Mouse (Mus musculus) MEL (cell line): ENCODE data around the gene Mfap1a.

Experiments
- BHLHE40 ChIP-seq: IDR thresholded peaks from 2 replicates; pipeline ENCODE4 v1.6.1; 2012; ENCODE audit warnings: low read depth, mild to moderate bottlenecking, inconsistent platforms, low read length, improper control_type of control experiment, borderline replicate concordance
- CTCF ChIP-seq, 3 experiments: IDR thresholded peaks in 2 of 3; conservative IDR thresholded peaks in 1 of 3; 2 replicates each; pipeline ENCODE4 v1.5.1; 2011 to 2012; ENCODE audit warnings: low read length in 3 of 3, low read depth in 2 of 3, mild to moderate bottlenecking in 2 of 3, improper control_type of control experiment in 1 of 3, inconsistent platforms in 1 of 3, mixed read lengths in 1 of 3, moderate library complexity in 1 of 3; ENCODE audit not compliant: control insufficient read depth in 1 of 3, insufficient read depth in 1 of 3, poor library complexity in 1 of 3, severe bottlenecking in 1 of 3
- GABPA ChIP-seq: IDR thresholded peaks from 2 replicates; pipeline ENCODE4 v1.6.1; 2012; ENCODE audit warnings: low read depth, mild to moderate bottlenecking, inconsistent platforms, low read length, improper control_type of control experiment, moderate library complexity
- HCFC1 ChIP-seq: IDR thresholded peaks from 2 replicates; pipeline ENCODE4 v1.6.1; 2012; ENCODE audit warnings: low read depth, mild to moderate bottlenecking, inconsistent platforms, low read length, improper control_type of control experiment, moderate library complexity
- MAX ChIP-seq: IDR thresholded peaks from 2 replicates; pipeline ENCODE4 v1.6.1; 2011; ENCODE audit warnings: low read length, improper control_type of control experiment
- POLR2A ChIP-seq, 2 experiments: IDR thresholded peaks; 2 replicates each; pipeline ENCODE4 v1.6.1; 2011 to 2012; ENCODE audit warnings: low read length in 2 of 2, mild to moderate bottlenecking in 2 of 2, control low read depth in 1 of 2, improper control_type of control experiment in 1 of 2, low read depth in 1 of 2, moderate library complexity in 1 of 2; ENCODE audit not compliant: control insufficient read depth in 1 of 2, insufficient read depth in 1 of 2, poor library complexity in 1 of 2
- USF1 ChIP-seq: IDR thresholded peaks from 2 replicates; pipeline ENCODE4 v1.6.1; 2014; ENCODE audit warnings: low read depth, mild to moderate bottlenecking, inconsistent platforms, low read length, improper control_type of control experiment, moderate library complexity
- ZC3H11A ChIP-seq: IDR thresholded peaks from 2 replicates; pipeline ENCODE4 v1.6.1; 2012; ENCODE audit warnings: low read depth, mild to moderate bottlenecking, inconsistent platforms, low read length, improper control_type of control experiment
- ZKSCAN1 ChIP-seq: IDR thresholded peaks from 2 replicates; pipeline ENCODE4 v1.6.1; 2012; ENCODE audit warnings: low read depth, mild to moderate bottlenecking, inconsistent platforms, low read length, improper control_type of control experiment, moderate library complexity

- TF ChIP-seq BHLHE40 (no peak), CTCF (IDR thresholded peaks at IDR 0.05 in 2 of 3, conservative IDR thresholded peaks at IDR 0.05 in 1 of 3; ENCODE audit: control insufficient read depth in 1 of 3, insufficient read depth in 1 of 3, low read depth in 2 of 3, low read length in 3 of 3, poor library complexity in 1 of 3, severe bottlenecking in 1 of 3) (no peak), GABPA (no peak), MAX (no peak), ZKSCAN1 (no peak), ZC3H11A (no peak), USF1 (no peak), POLR2A (IDR thresholded peaks at IDR 0.05; ENCODE audit: control insufficient read depth in 1 of 2, insufficient read depth in 1 of 2, low read depth in 1 of 2, low read length in 2 of 2, poor library complexity in 1 of 2) (no peak), HCFC1 (no peak)
These were observed 56.4 kb downstream of the Mfap1a start for GRCm38 (mm10) chr2:121450093-121450492.
